Mouse (Mus musculus): ENCODE results near the gene Dennd1b. TPM values are rescaled to one million over a fixed set of nuclear protein-coding genes. Genes with fewer than 3 reads are reported as not detected.

Dennd1b gene
- polyA plus RNA-seq, 1 experiment: 6.1 TPM

DNA sequence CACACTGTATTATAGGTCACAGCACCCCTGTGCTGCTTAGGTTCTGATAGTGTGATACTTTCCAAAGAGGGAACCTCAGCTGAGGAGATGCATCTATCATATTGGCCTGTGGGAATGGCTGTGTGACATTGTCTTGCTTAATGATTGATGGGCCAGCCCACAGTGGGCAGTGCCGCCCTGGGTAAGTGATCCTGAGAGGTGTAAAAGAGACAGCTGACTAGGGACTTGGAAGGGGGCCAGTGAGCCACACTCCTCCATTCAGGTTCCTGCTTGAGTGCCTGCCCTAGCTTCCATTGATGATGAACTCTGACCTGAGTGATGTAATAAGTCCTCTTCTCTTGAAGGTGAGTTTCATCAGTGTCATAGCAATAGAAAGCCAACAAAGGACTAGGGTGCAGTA is 176.4 kb downstream of the Dennd1b start:
- no peak overlapping the region for H3K4me3 ChIP-seq (ENCODE audit: insufficient read depth, low read depth, low read length)
- H3K36me3 ChIP-seq (ENCODE audit: control insufficient read depth, insufficient read depth, low read length): peaks cover 3% of the 10 kb centered on the region; the same call in 1 of the 2 replicates
- H3K27ac ChIP-seq (ENCODE audit: insufficient read depth, low read depth, low read length): no peak overlapping the region
- no peak for TF ChIP-seq CTCF (conservative IDR thresholded peaks at IDR 0.05; ENCODE audit: insufficient read depth, insufficient read length, low read depth, low read length)
- no peak for TF ChIP-seq POLR2A (IDR thresholded peaks at IDR 0.05; ENCODE audit: low read depth, low read length)
- H3K27me3 ChIP-seq (replicated peaks; ENCODE audit: control insufficient read depth, insufficient read depth, low read length): no peaks in the 10 kb centered on the region
- 77% methylated on average over 1 of the region's 1 CpGs for WGBS
- peak; percentile 8 for DNase-seq
- H3K4me1 ChIP-seq (ENCODE audit: control insufficient read depth, insufficient read depth, low read length): no peaks in the 10 kb centered on the region

- H3K4me1 ChIP-seq (ENCODE audit: control insufficient read depth, insufficient read depth, low read length): no peaks in the 10 kb centered on the region
- no peak for DNase-seq
- 98% methylated on average over 1 of the region's 2 CpGs for WGBS
Observed at GRCm38 (mm10) chr1:139145516-139145915, 182.3 kb downstream of the Dennd1b start.

DNA sequence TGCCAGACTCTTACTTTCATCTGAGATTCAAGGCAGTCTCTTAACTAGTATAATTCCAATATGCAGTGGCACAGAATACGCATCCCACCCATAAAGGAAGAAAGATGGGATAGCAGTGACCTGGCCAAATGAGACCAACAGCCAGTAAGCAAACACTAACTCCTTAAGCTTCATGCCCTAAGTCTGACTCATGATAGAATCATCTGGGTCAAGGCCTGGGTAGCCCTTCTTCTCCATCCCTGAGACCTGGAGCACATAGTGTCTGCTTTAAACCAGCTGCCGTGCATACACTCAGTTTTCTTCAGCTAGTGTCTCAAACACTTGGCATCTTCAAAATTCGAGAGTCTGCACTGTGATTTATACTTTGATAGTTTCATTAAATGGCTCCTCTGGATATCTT is 183.1 kb downstream of the Dennd1b start:
- WGBS: 81% methylated on average over 3 of the region's 3 CpGs

More at GRCm38 (mm10) chr1:139145516-139145915, 182.3 kb downstream of the Dennd1b start:
- TF ChIP-seq CTCF (conservative IDR thresholded peaks at IDR 0.05; ENCODE audit: insufficient read depth, insufficient read length, low read depth, low read length): no peak
- TF ChIP-seq POLR2A (IDR thresholded peaks at IDR 0.05; ENCODE audit: low read depth, low read length): no peak
- Histone ChIP-seq H3K36me3 (ENCODE audit: control insufficient read depth, insufficient read depth, low read length) (peaks cover 3% of the 10 kb centered on the region; the same call in 1 of the 2 replicates), H3K4me3 (ENCODE audit: insufficient read depth, low read depth, low read length) (no peak overlapping the region), H3K27ac (ENCODE audit: insufficient read depth, low read depth, low read length) (no peak overlapping the region), H3K27me3 (replicated peaks; ENCODE audit: control insufficient read depth, insufficient read depth, low read length) (no peaks in the 10 kb centered on the region)

GRCm38 (mm10) chr1:139153006-139153405 is 189.8 kb downstream of the Dennd1b start:
- no peak overlapping the region for H3K4me3 ChIP-seq (ENCODE audit: insufficient read depth, low read depth, low read length)
- 99% methylated on average over 2 of the region's 2 CpGs for WGBS
- no peak for DNase-seq
- no peaks in the 10 kb centered on the region for H3K4me1 ChIP-seq (ENCODE audit: control insufficient read depth, insufficient read depth, low read length)
- no peaks in the 10 kb centered on the region for H3K27me3 ChIP-seq (replicated peaks; ENCODE audit: control insufficient read depth, insufficient read depth, low read length)
- H3K27ac ChIP-seq (ENCODE audit: insufficient read depth, low read depth, low read length): no peak overlapping the region
- H3K36me3 ChIP-seq (ENCODE audit: control insufficient read depth, insufficient read depth, low read length): no peaks in the 10 kb centered on the region
- no peak for TF ChIP-seq CTCF (conservative IDR thresholded peaks at IDR 0.05; ENCODE audit: insufficient read depth, insufficient read length, low read depth, low read length)
- TF ChIP-seq POLR2A (IDR thresholded peaks at IDR 0.05; ENCODE audit: low read depth, low read length): no peak

More for the DNA sequence above, 183.1 kb downstream of the Dennd1b start:
- no peak for DNase-seq
- TF ChIP-seq CTCF (conservative IDR thresholded peaks at IDR 0.05; ENCODE audit: insufficient read depth, insufficient read length, low read depth, low read length): no peak
- TF ChIP-seq POLR2A (IDR thresholded peaks at IDR 0.05; ENCODE audit: low read depth, low read length): no peak
- H3K27me3 ChIP-seq (replicated peaks; ENCODE audit: control insufficient read depth, insufficient read depth, low read length): no peaks in the 10 kb centered on the region
- H3K4me3 ChIP-seq (ENCODE audit: insufficient read depth, low read depth, low read length): no peak overlapping the region
- H3K27ac ChIP-seq (ENCODE audit: insufficient read depth, low read depth, low read length): no peak overlapping the region
- H3K36me3 ChIP-seq (ENCODE audit: control insufficient read depth, insufficient read depth, low read length): peaks cover 3% of the 10 kb centered on the region; the same call in 1 of the 2 replicates
- H3K4me1 ChIP-seq (ENCODE audit: control insufficient read depth, insufficient read depth, low read length): no peaks in the 10 kb centered on the region

DNA sequence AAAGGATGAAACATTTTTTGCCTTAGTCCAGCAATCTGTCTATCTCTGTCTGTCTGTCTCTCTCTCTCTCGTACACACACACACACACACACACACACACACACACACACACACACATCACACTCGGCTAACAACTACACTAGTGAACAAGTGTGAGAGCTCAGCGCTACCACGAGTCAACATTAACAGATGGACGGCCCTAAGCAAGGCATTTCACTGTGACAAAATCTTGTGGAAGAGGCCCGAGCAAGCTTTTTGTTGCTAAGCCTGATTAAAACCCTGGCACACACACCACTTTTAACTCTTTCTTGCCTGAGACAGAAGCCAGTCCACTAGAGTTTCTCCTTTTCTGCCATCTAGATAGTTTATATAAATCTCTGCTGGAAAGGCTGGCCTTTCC is 190.3 kb downstream of the Dennd1b start:
- H3K27me3 ChIP-seq (replicated peaks; ENCODE audit: control insufficient read depth, insufficient read depth, low read length): no peaks in the 10 kb centered on the region
- no peaks in the 10 kb centered on the region for H3K4me1 ChIP-seq (ENCODE audit: control insufficient read depth, insufficient read depth, low read length)
- TF ChIP-seq POLR2A (IDR thresholded peaks at IDR 0.05; ENCODE audit: low read depth, low read length) (no peak), CTCF (conservative IDR thresholded peaks at IDR 0.05; ENCODE audit: insufficient read depth, insufficient read length, low read depth, low read length) (no peak)
- H3K4me3 ChIP-seq (ENCODE audit: insufficient read depth, low read depth, low read length): no peak overlapping the region
- DNase-seq: no peak
- H3K27ac ChIP-seq (ENCODE audit: insufficient read depth, low read depth, low read length): no peak overlapping the region
- H3K36me3 ChIP-seq (ENCODE audit: control insufficient read depth, insufficient read depth, low read length): no peaks in the 10 kb centered on the region
- WGBS: 70% methylated on average over 6 of the region's 6 CpGs

- TF ChIP-seq POLR2A (IDR thresholded peaks at IDR 0.05; ENCODE audit: low read depth, low read length) (no peak), CTCF (conservative IDR thresholded peaks at IDR 0.05; ENCODE audit: insufficient read depth, insufficient read length, low read depth, low read length) (peak; percentile 48)
- H3K27ac ChIP-seq (ENCODE audit: insufficient read depth, low read depth, low read length): no peak overlapping the region
- no peaks in the 10 kb centered on the region for H3K4me1 ChIP-seq (ENCODE audit: control insufficient read depth, insufficient read depth, low read length)
- H3K36me3 ChIP-seq (ENCODE audit: control insufficient read depth, insufficient read depth, low read length): no peaks in the 10 kb centered on the region
- 24% methylated on average over 3 of the region's 3 CpGs for WGBS
- no peak overlapping the region for H3K4me3 ChIP-seq (ENCODE audit: insufficient read depth, low read depth, low read length)
- H3K27me3 ChIP-seq (replicated peaks; ENCODE audit: control insufficient read depth, insufficient read depth, low read length): no peaks in the 10 kb centered on the region
- peak; percentile 33 for DNase-seq
Observed at GRCm38 (mm10) chr1:139156397-139156796, 193.2 kb downstream of the Dennd1b start.

GRCm38 (mm10) chr1:139161619-139162018 is 198.4 kb downstream of the Dennd1b start:
- no peak for TF ChIP-seq POLR2A (IDR thresholded peaks at IDR 0.05; ENCODE audit: low read depth, low read length)
- TF ChIP-seq CTCF (conservative IDR thresholded peaks at IDR 0.05; ENCODE audit: insufficient read depth, insufficient read length, low read depth, low read length): peak; percentile 32; the same call in 1 of the 2 replicates
- WGBS: 51% methylated on average over 3 of the region's 3 CpGs
- DNase-seq: peak; percentile 6

More at GRCm38 (mm10) chr1:139161619-139162018, 198.4 kb downstream of the Dennd1b start:
- Histone ChIP-seq H3K27ac (ENCODE audit: insufficient read depth, low read depth, low read length) (no peak overlapping the region), H3K4me3 (ENCODE audit: insufficient read depth, low read depth, low read length) (no peak overlapping the region), H3K36me3 (ENCODE audit: control insufficient read depth, insufficient read depth, low read length) (no peaks in the 10 kb centered on the region), H3K4me1 (ENCODE audit: control insufficient read depth, insufficient read depth, low read length) (no peaks in the 10 kb centered on the region), H3K27me3 (replicated peaks; ENCODE audit: control insufficient read depth, insufficient read depth, low read length) (no peaks in the 10 kb centered on the region)
